Mouse (Mus musculus): ENCODE results near the gene Pgls. TPM values are rescaled to one million over a fixed set of nuclear protein-coding genes. Genes with fewer than 3 reads are reported as not detected.

Gene Pgls
- polyA plus RNA-seq, 1 experiment from 2014 or later: 217 TPM

DNA sequence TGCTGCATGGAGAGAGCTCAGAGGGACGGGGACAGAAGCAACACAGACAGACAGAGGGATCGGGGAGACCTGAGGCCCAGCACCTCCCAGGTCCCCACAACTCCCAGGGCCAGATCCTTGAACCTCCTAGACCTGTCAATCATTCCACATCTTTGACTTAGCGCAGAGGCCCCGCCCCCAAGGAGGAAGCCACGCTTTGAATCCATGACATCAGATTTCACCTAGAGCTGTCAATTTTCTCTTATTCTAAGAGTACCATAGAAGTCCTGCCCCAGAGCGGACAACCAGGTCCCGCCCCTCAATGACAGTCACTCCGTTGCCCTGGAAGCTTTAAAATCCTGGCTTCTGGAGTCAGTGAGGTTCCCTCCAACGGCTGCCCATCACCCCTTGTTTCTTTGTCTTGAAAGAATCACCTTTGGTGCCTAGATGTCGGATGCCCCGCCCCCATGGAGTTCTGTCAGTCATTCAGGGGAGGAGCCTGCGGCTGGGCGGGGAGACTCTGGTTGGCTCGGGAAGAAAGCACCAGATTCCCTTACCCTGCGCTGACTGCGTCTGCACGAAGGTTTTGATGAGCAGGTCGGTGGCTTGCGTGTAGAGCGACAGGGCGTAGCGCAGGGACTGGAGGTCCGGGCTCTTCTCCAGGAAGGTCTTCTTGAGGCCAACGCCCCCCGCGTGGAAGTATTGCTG lies 42.1 kb downstream of the Pgls start:
- Histone ChIP-seq H3K4me3 (no peak overlapping the region), H3K36me3 (replicated peaks) (peaks cover 6% of the 10 kb centered on the region; the same call in 1 of the 2 replicates), H3K4me2 (peak overlapping the region; percentile 25), H3K27me3 (replicated peaks) (peaks cover 23% of the 10 kb centered on the region), H3K9ac (no peak overlapping the region; the same call in 1 of the 2 replicates), H3K9me3 (no peaks in the 10 kb centered on the region), H3K27ac (peak overlapping the region; percentile 68), H3K4me1 (peaks cover 20% of the 10 kb centered on the region)
- 6% methylated on average over 26 of the region's 26 CpGs for WGBS
- peak; percentile 50 for ATAC-seq (replicated peaks)

DNA sequence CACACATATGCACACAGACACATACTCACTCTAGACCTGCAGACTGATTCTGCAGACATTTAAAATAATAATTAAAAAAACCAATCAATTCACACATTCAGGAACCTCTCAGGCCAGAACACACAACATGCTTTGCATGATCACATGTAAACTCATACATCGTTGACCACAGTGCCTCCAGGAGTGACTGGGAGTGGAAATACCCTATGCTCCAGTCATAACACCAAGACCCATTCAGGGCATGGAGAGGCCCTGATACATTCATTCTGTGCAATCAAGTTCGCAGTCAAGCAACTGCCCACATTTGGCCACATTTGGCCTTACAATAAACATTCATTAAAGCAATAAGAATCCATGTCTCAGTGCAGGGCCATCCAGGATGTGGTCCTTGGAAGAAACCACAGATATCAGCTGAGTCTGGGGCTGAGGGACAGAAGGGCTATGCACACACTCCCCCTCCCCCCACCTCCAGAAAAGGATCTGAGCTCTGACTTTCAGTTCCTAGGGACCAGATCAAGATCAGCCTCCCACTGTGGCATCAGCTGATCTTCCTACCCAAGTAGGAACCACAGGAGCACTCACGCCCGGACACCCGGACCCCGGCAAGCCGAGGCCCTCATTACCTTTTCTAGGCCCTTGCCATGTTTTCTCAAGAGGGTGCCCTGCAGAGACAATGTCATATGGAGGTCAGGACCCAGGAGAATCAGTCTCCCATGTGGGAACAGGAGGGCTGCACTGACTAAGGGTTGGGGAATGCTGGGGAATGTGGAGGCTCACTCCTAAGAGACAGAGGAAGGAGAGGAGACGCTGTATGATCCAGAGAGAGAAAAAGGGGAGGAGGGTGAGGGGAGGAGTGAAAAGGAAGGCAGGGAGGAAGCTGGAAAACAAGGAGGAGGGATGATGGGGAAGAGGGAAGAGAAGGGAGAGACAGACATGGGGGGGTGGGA lies 45.4 kb downstream of the Pgls start:
- 61% methylated on average over 8 of the region's 8 CpGs for WGBS
- no peak for ATAC-seq (replicated peaks)
- no peak overlapping the region for H3K4me3 ChIP-seq
- H3K27me3 ChIP-seq (replicated peaks): peaks cover 11% of the 10 kb centered on the region; the same call in 1 of the 2 replicates
- peaks cover 9% of the 10 kb centered on the region for H3K4me1 ChIP-seq
- no peaks in the 10 kb centered on the region for H3K9me3 ChIP-seq
- no peak overlapping the region for H3K27ac ChIP-seq
- peaks cover 25% of the 10 kb centered on the region; the same call in 1 of the 2 replicates for H3K36me3 ChIP-seq (replicated peaks)
- H3K9ac ChIP-seq: no peak overlapping the region
- H3K4me2 ChIP-seq: no peak overlapping the region

DNA sequence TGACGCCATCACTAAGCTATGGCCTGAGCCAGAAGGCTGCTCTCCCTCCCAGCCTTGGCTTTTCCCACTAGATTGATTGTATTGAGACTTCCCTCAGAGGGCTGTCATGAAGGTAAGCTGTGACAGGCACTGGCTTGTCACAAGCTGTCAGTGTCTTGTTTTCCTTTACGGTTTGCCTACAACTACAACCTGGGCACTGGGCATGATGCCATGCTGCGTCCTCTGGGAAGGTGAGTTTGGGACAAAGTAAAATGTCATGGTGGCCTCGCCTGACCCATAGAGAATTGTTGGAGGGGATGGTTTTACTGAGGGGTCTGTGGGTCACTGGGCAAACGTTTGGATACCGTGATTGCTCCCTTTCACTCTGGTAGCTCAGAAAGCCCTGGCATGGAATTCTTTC lies 46.3 kb downstream of the Pgls start:
- 0 out of 2 replicates have a peak, but pooled peaks cover 11% of the 10 kb centered on the region for H3K27me3 ChIP-seq (replicated peaks)
- ATAC-seq (replicated peaks): no peak
- H3K27ac ChIP-seq: no peak overlapping the region
- H3K4me2 ChIP-seq: no peak overlapping the region
- no peak overlapping the region for H3K4me3 ChIP-seq
- WGBS: 65% methylated on average over 6 of the region's 6 CpGs
- H3K4me1 ChIP-seq: peaks cover 9% of the 10 kb centered on the region
- no peaks in the 10 kb centered on the region for H3K9me3 ChIP-seq
- H3K36me3 ChIP-seq (replicated peaks): peaks cover 30% of the 10 kb centered on the region; the same call in 1 of the 2 replicates
- no peak overlapping the region for H3K9ac ChIP-seq

DNA sequence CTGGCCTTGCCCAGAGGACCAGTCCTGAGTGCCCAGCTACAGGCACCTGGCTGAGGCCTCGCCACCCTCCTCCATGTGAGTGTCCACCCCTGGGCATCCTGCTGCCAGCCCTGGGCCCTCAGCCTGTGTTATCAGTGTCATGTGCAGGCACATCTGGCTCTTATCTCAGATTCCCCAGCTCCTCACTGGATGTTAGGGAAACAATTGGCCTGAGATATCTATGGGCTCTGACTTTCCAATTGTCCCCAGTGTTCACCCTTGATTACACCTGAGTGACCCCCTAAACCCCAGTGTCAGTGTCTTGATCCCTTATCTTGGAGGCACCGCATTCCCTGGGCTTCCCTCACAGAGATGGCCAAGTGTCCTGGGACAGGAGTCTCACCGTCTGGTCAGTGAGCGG lies 47.3 kb downstream of the Pgls start:
- Histone ChIP-seq H3K27me3 (replicated peaks) (0 out of 2 replicates have a peak, but pooled peaks cover 11% of the 10 kb centered on the region), H3K4me2 (no peak overlapping the region), H3K36me3 (replicated peaks) (peaks cover 32% of the 10 kb centered on the region), H3K4me3 (no peak overlapping the region), H3K4me1 (peaks cover 7% of the 10 kb centered on the region), H3K27ac (no peak overlapping the region), H3K9me3 (no peaks in the 10 kb centered on the region), H3K9ac (no peak overlapping the region)
- no peak for ATAC-seq (replicated peaks)
- WGBS: 85% methylated on average over 4 of the region's 4 CpGs

DNA sequence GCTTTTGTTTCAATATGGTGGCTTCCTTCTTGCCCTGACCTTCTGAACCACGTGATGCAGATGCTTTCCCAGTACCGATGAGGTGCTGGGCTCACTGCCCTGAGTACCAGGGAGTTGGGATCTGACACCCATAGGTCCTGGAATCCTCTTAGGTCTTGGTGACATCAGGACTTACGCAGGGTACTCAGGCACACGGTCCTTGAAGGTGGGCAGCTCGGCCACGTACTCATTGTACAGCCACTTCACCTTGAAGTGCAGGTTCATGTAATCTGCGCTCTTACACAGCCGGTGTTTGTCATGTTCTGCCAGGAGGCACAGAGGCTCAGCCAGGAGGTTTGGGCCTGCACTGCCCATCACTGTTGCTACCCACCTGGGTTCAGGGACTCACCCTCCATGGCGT lies 53.5 kb downstream of the Pgls start:
- no peak for ATAC-seq (replicated peaks)
- Histone ChIP-seq H3K27ac (no peak overlapping the region), H3K36me3 (replicated peaks) (peaks cover 55% of the 10 kb centered on the region), H3K4me2 (no peak overlapping the region), H3K4me1 (no peaks in the 10 kb centered on the region), H3K9ac (no peak overlapping the region), H3K4me3 (no peak overlapping the region), H3K9me3 (no peaks in the 10 kb centered on the region), H3K27me3 (replicated peaks) (no peaks in the 10 kb centered on the region)
- 85% methylated on average over 9 of the region's 9 CpGs for WGBS

Small RNAs within 50 kb of the gene (microRNA-seq; reads per million reads assigned to microRNA genes)
- gene Mir6769b: 2.4 reads per million, percentile 9 among the genes with 10 or more reads in this experiment

Other genes with a start within 250 kb of the Pgls start
- 117 and 119 TPM in 2 replicates for gene Use1, start 225.3 kb upstream of the Pgls start, polyA plus RNA-seq (2015; fragmentation: Nextera tagmentation; extraction: Ambion mirVana)
- 6.5 and 6.8 TPM in 2 replicates for gene Ocel1, start 220.9 kb upstream of the Pgls start, polyA plus RNA-seq (2015; fragmentation: Nextera tagmentation; extraction: Ambion mirVana)
- 25.0 and 28.7 TPM in 2 replicates for gene Nr2f6, start 210.2 kb upstream of the Pgls start, polyA plus RNA-seq (2015; fragmentation: Nextera tagmentation; extraction: Ambion mirVana)
- 7.4 and 7.7 TPM in 2 replicates for gene Ushbp1, start 196.4 kb upstream of the Pgls start, polyA plus RNA-seq (2015; fragmentation: Nextera tagmentation; extraction: Ambion mirVana)
- gene Babam1, start 195.3 kb upstream of the Pgls start, polyA plus RNA-seq (2015; fragmentation: Nextera tagmentation; extraction: Ambion mirVana): 101 and 102 TPM in 2 replicates
- 6.5 and 6.7 TPM in 2 replicates for gene Ankle1, start 186.2 kb upstream of the Pgls start, polyA plus RNA-seq (2015; fragmentation: Nextera tagmentation; extraction: Ambion mirVana)
- gene Abhd8, start 128.5 kb upstream of the Pgls start, polyA plus RNA-seq (2015; fragmentation: Nextera tagmentation; extraction: Ambion mirVana): 188 and 206 TPM in 2 replicates
- 173 and 174 TPM in 2 replicates for gene Mrpl34, start 127.2 kb upstream of the Pgls start, polyA plus RNA-seq (2015; fragmentation: Nextera tagmentation; extraction: Ambion mirVana)
- gene Dda1, start 123.0 kb upstream of the Pgls start, polyA plus RNA-seq (2015; fragmentation: Nextera tagmentation; extraction: Ambion mirVana): 240 and 242 TPM in 2 replicates
- 9.6 and 10.9 TPM in 2 replicates for gene Ano8, start 106.2 kb upstream of the Pgls start, polyA plus RNA-seq (2015; fragmentation: Nextera tagmentation; extraction: Ambion mirVana)
- gene Gtpbp3, start 104.1 kb upstream of the Pgls start, polyA plus RNA-seq (2015; fragmentation: Nextera tagmentation; extraction: Ambion mirVana): 12.0 and 13.9 TPM in 2 replicates
- gene Plvap, start 80.4 kb upstream of the Pgls start, polyA plus RNA-seq (2015; fragmentation: Nextera tagmentation; extraction: Ambion mirVana): 5.2 and 5.6 TPM in 2 replicates
- gene Ccdc194, start 66.5 kb upstream of the Pgls start, polyA plus RNA-seq (2015; fragmentation: Nextera tagmentation; extraction: Ambion mirVana): 0.09 and 0.15 TPM in 2 replicates
- 11.5 and 18.0 TPM in 2 replicates for gene Bst2, start 54.7 kb upstream of the Pgls start, polyA plus RNA-seq (2015; fragmentation: Nextera tagmentation; extraction: Ambion mirVana)
- 61.6 and 62.2 TPM in 2 replicates for gene Mvb12a, start 49.3 kb upstream of the Pgls start, polyA plus RNA-seq (2015; fragmentation: Nextera tagmentation; extraction: Ambion mirVana)
- gene Tmem221, start 33.3 kb upstream of the Pgls start, polyA plus RNA-seq (2015; fragmentation: Nextera tagmentation; extraction: Ambion mirVana): 0.13 TPM in 1 of 2 replicates, not detected in the other
- gene Nxnl1, start 25.6 kb upstream of the Pgls start, polyA plus RNA-seq (2015; fragmentation: Nextera tagmentation; extraction: Ambion mirVana): 0.08 TPM in 1 of 2 replicates, not detected in the other
- gene Slc27a1, start 23.3 kb upstream of the Pgls start, polyA plus RNA-seq (2015; fragmentation: Nextera tagmentation; extraction: Ambion mirVana): 66.9 and 67.4 TPM in 2 replicates
- gene Fam129c, start 5.5 kb downstream of the Pgls start, polyA plus RNA-seq (2015; fragmentation: Nextera tagmentation; extraction: Ambion mirVana): 9.3 and 9.4 TPM in 2 replicates
- gene Colgalt1, start 18.8 kb downstream of the Pgls start, polyA plus RNA-seq (2015; fragmentation: Nextera tagmentation; extraction: Ambion mirVana): 70.5 and 74.5 TPM in 2 replicates
- 26.9 and 27.4 TPM in 2 replicates for gene Unc13a, start 79.6 kb downstream of the Pgls start, polyA plus RNA-seq (2015; fragmentation: Nextera tagmentation; extraction: Ambion mirVana)
- 5.2 and 5.8 TPM in 2 replicates for gene Jak3, start 84.1 kb downstream of the Pgls start, polyA plus RNA-seq (2015; fragmentation: Nextera tagmentation; extraction: Ambion mirVana)
- 0.37 and 1.5 TPM in 2 replicates for gene Insl3, start 97.0 kb downstream of the Pgls start, polyA plus RNA-seq (2015; fragmentation: Nextera tagmentation; extraction: Ambion mirVana)
- 0.27 and 0.36 TPM in 2 replicates for gene B3gnt3, start 109.6 kb downstream of the Pgls start, polyA plus RNA-seq (2015; fragmentation: Nextera tagmentation; extraction: Ambion mirVana)
- gene Fcho1, start 133.5 kb downstream of the Pgls start, polyA plus RNA-seq (2015; fragmentation: Nextera tagmentation; extraction: Ambion mirVana): 96.0 and 102 TPM in 2 replicates